Mouse (Mus musculus) midbrain, embryonic 16.5 days (tissue): ENCODE results near the gene Sh3bp2. TPM values are rescaled to one million over a fixed set of nuclear protein-coding genes. Genes with fewer than 3 reads are reported as not detected.

ENCODE experiments used
- ATAC-seq: fragments of 200-750 bp; cut with Nextera tagmentation; 2 replicates; pipeline ENCODE4 v1.8.0; 2017; ENCODE audit warnings: moderate TSS enrichment
- H3K27ac ChIP-seq: fragments of 300-500 bp; sonication (generic); 2 replicates; pipeline ENCODE4 v1.5.1; 2014; ENCODE audit warnings: mild to moderate bottlenecking, low read length, mixed read lengths
- H3K27me3 ChIP-seq: fragments of 300-500 bp; sonication (generic); 2 replicates; pipeline ENCODE4 v1.6.1; 2014; ENCODE audit warnings: low read depth, low read length, mixed read lengths; ENCODE audit not compliant: control insufficient read depth, insufficient read depth
- H3K36me3 ChIP-seq: fragments of 300-500 bp; sonication (generic); 2 replicates; pipeline ENCODE4 v1.6.1; 2014; ENCODE audit warnings: mild to moderate bottlenecking, low read length, moderate library complexity, mixed read lengths; ENCODE audit not compliant: control insufficient read depth, insufficient read depth
- H3K4me1 ChIP-seq: fragments of 300-500 bp; sonication (generic); 2 replicates; pipeline ENCODE4 v1.6.1; 2014; ENCODE audit warnings: mild to moderate bottlenecking, low read length, mixed read lengths; ENCODE audit not compliant: control insufficient read depth, insufficient read depth
- H3K4me2 ChIP-seq: fragments of 300-500 bp; sonication (generic); 2 replicates; pipeline ENCODE4 v1.6.1; 2014; ENCODE audit warnings: mild to moderate bottlenecking, low read length, mixed read lengths
- H3K4me3 ChIP-seq: fragments of 300-500 bp; sonication (generic); 2 replicates; pipeline ENCODE4 v1.5.1; 2014; ENCODE audit warnings: low read depth, mild to moderate bottlenecking, low read length, moderate library complexity, mixed read lengths
- H3K9ac ChIP-seq: fragments of 300-500 bp; sonication (generic); 2 replicates; pipeline ENCODE4 v1.6.1; 2014; ENCODE audit warnings: low read depth, low read length, mixed read lengths
- H3K9me3 ChIP-seq: fragments of 300-500 bp; sonication (generic); replicated peaks from 2 replicates; pipeline ENCODE4 v1.6.1; 2014; ENCODE audit warnings: mild to moderate bottlenecking, low read length, mixed read lengths; ENCODE audit not compliant: control insufficient read depth, poor library complexity, severe bottlenecking
- WGBS: fragments of 180-500 bp; shearing (Covaris S2); extraction: QIAGEN DNeasy Blood & Tissue Kit; methylation state at CpG from one replicate; pipeline ENCODE4 v1.1.7; 2014; 5-methylcytosine and 5-hydroxymethylcytosine counted together
- microRNA-seq: library from miRNA; unstranded; fragments of <30 nt; microRNA quantifications from one replicate; pipeline ENCODE4, GENCODE M21; 2017
- polyA plus RNA-seq: library from polyadenylated mRNA; unstranded; fragments of >200 nt; fragmentation: Nextera tagmentation; extraction: Ambion mirVana; gene quantifications from 2 replicates; pipeline ENCODE4 v1.2.1, GENCODE M21; 2015

The Sh3bp2 gene
- polyA plus RNA-seq, 1 experiment from 2014 or later, result 21.8 TPM

GRCm38 (mm10) chr5:34608226-34608625 lies 82.6 kb downstream of the Sh3bp2 start:
- no peaks in the 10 kb centered on the region for H3K27me3 ChIP-seq
- H3K4me2 ChIP-seq, result no peak overlapping the region
- H3K9ac ChIP-seq, result no peak overlapping the region
- H3K27ac ChIP-seq, result no peak overlapping the region
- H3K4me3 ChIP-seq, result no peak overlapping the region
- H3K4me1 ChIP-seq, result no peaks in the 10 kb centered on the region
- H3K36me3 ChIP-seq, result peaks cover 31% of the 10 kb centered on the region
- H3K9me3 ChIP-seq, result no peaks in the 10 kb centered on the region
- WGBS, result 81% methylated on average over 3 of the region's 3 CpGs
- ATAC-seq, result no peak

- H3K27me3 ChIP-seq, result no peaks in the 10 kb centered on the region
- WGBS, result 95% methylated on average over 4 of the region's 4 CpGs
- ATAC-seq, result no peak
- H3K36me3 ChIP-seq, result peaks cover 43% of the 10 kb centered on the region
- no peak overlapping the region for H3K4me2 ChIP-seq
- no peaks in the 10 kb centered on the region for H3K4me1 ChIP-seq
- no peak overlapping the region for H3K4me3 ChIP-seq
- no peak overlapping the region for H3K27ac ChIP-seq
- H3K9ac ChIP-seq, result no peak overlapping the region
- no peaks in the 10 kb centered on the region for H3K9me3 ChIP-seq
Measured at GRCm38 (mm10) chr5:34609966-34610365, 84.3 kb downstream of the Sh3bp2 start.

Small RNA genes within 50 kb of the gene (microRNA-seq; reads per million reads assigned to microRNA genes)
- gene Mir7036b, result 1.4 reads per million

Other genes starting within 250 kb of the Sh3bp2 start
- 4.0 and 4.9 TPM in 2 replicates for gene Zfyve28, start 237.4 kb upstream of the Sh3bp2 start, polyA plus RNA-seq
- gene Cfap99, start 237.2 kb upstream of the Sh3bp2 start, polyA plus RNA-seq, result 0.10 and 0.16 TPM in 2 replicates
- 127 and 131 TPM in 2 replicates for gene Rnf4, start 189.5 kb upstream of the Sh3bp2 start, polyA plus RNA-seq
- 14.1 and 15.8 TPM in 2 replicates for gene Fam193a, start 155.9 kb upstream of the Sh3bp2 start, polyA plus RNA-seq
- 9.2 and 14.1 TPM in 2 replicates for gene Tnip2, start 11.8 kb upstream of the Sh3bp2 start, polyA plus RNA-seq
- 203 and 212 TPM in 2 replicates for gene Add1, start 47.8 kb downstream of the Sh3bp2 start, polyA plus RNA-seq
- gene Mfsd10, start 111.4 kb downstream of the Sh3bp2 start, polyA plus RNA-seq, result 110 TPM in 2 replicates
- gene Nop14, start 134.3 kb downstream of the Sh3bp2 start, polyA plus RNA-seq, result 19.7 and 20.6 TPM in 2 replicates
- 2.8 and 3.2 TPM in 2 replicates for gene Grk4, start 134.5 kb downstream of the Sh3bp2 start, polyA plus RNA-seq
- 13.7 and 14.8 TPM in 2 replicates for gene Htt, start 235.9 kb downstream of the Sh3bp2 start, polyA plus RNA-seq